Mouse (Mus musculus) right cerebral cortex, adult 18-20 months (tissue): ENCODE data around the gene Apoc1.
"Not testable (repeated sequence)": the region's sequence is repeated elsewhere in the genome, so short reads cannot be mapped to it uniquely, and the experiment has no call there.

Experiments
- DNase-seq: peaks from one replicate; pipeline ENCODE4 v3.0.0; 2022; ENCODE audit warnings: mixed read lengths

The Apoc1 gene

DNA sequence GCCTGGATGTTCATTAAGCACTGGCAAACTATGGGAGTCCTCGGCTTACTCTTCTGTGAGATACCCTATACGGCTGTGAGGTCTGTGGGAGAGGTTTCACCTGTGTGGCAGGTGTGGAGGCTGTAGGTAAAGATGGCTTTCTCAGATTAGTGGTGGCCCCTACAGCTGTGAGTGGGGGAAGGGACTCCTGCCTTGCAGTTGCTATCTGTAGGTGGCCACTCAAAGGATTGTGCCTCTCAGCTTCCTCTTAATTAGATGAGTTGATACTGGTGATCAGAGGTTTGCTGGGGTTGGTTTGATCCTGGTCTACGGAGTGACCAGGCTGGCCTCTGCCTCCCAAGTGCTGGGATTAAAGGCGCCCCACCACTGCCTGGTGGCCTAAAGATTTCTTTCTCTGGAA is 12.0 kb upstream of the Apoc1 start:
- no peak for DNase-seq

- no peak for DNase-seq
Measured at GRCm38 (mm10) chr7:19702859-19703555, 10.5 kb upstream of the Apoc1 start.

DNA sequence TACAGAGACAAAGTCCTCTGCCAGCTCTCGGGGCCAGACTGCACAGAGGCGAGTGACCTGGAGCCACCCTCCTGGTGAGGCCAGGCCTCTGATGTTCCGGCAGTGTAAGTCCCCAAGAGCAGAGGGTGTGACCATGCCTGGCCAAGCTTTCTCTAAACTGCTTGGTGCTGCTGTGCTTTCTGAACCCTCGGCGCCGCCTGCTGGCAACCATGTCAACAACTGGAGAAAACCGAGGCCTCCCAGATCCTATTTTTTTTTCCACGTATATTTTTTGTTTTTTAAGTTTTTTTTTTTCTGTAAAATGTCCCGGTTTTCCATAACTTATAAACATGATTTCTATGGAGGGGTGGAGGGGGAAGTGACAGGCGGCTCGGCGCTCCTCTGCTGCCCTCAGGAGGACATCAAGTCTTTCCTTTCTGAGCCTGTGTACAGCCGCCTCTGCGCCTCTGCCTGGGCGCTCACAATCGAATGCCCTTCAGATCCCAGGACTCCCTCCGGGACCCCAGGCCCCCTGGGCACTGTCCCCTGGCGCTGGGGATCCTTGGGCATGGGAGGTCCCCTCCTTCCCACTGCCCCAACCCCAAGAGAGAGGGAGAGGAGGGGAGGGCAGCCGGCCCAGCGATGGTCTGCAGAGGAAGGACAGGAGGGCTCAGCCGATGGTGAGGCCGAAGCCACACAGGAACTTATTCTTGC is 8.8 kb upstream of the Apoc1 start:
- DNase-seq, result peak; percentile 59

DNA sequence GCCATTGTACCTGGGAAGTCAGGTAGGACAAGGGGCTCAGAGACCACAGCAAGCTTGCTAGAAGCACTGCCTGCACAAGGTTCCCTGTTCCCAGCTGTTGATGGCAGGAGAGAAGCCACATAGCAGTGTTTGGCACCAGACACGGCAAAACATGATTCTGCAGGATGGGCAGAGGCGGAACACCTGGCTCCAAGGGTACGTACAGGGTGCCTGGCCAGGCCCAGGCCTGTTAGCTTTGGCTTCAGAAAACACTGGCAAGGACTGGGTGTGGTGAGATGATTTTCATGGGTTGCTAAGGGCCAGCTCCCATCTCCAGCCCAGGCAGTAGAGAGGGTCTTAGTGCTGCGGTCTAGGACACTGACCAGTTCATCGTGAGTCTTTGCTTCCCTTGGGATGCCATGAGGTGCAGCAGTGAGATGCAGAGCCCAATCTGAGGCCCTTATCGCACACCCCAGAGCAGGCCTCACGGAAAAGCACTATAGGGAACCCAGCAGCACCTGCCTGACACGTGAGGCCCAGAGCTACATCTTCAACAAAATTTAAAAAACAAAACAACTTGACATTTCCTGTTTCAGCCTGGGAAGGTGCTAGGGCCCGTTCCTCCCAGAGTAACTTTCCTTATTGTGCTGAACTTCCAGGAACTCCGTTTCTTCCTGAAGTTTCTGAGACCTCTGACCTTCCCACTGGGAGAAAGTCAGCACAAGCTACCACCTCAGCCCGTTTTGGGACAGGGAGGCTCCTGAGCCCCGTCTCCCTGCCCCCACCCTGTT is 8.0 kb upstream of the Apoc1 start:
- no peak for DNase-seq

DNA sequence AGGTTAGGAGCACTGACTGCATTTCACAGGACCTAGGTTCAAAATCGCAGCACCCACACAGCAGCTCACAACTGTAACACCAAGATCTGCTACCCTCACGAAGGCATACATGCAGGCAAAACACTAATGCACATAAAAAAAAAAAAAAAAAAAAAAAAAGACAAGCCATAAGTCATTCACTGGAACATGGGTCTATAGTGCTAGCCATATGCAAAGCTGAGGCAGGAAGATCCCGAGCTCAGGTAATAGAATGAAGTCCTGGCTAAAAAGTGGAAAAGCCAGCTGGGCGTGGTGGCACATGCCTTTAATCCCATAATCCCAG is 7.3 kb upstream of the Apoc1 start:
- DNase-seq, result no peak

GRCm38 (mm10) chr7:19698907-19699826 is 6.7 kb upstream of the Apoc1 start, which contains the start of gene Apoe:
TSS of gene Apoe (minus strand) at chr7:19699188.
- peak; percentile 76 for DNase-seq

DNA sequence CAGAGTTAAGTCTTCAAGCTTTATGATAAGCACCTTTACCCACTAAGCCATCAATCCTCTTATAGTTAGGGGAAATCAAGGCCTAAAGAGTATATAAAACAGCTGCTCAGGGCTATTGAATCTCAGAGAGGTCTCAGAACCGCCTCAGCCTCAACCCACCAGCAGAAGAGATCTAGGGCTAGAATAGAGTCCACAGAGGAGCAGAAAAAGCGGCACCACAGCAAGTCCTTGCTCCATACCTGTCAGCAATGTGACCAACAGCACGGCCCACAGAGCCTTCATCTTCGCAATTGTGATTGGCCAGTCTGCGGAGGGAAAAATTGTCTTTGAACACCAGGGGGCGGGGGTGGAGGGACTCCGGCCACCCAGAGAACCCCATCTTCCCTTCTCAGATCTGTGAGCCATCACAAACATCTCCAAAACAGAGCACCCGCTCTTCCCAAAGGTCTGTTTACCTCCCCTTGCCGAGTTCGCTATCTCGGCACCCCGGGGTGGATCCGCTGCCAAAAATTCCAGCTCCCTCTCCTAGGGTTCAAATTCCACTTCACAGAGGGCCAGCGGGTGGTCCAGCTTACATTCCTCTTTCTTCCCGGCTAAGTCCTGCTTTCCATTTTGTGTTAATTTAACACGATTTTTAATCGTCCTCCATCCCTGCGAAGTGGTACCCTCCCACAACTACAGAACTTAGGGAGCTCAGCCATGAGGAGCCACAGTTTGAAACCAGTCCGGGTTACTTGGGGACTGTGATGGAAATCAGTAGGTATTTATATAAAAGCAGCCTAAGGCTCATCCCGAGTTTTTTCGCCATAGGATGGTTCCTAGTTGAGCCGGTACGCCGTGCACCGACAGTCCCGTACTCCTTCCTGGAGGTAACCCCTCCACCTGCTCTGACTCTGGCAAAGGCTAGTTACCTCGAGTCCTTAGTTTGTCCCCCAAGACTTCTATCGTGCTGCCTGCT is 5.8 kb upstream of the Apoc1 start:
- DNase-seq, result no peak

DNA sequence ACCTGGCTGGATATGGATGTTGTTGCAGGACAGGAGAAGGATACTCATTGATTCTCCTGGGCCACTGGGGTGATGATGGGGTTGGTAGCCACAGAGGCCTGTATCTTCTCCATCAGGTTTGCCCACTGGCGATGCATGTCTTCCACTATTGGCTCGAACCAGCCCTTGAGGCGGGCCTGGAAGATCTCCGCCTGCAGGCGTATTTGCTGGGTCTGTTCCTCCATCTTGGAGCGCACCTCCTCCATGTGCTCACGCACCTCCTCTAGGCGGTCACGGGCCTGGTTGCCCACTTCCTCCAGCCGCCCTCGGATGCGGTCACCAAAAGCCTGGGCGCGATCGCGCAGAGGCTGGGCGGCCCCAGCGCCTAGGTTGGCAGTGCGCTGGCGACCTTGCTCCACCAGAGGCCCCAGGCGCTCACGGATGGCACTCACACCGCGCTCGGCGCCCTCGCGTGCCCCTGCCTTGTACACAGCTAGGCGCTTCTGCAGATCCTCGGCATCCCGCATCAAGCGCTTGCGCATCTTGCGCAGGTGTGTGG is 3.9 kb upstream of the Apoc1 start:
- DNase-seq, result no peak

- DNase-seq, result no peak
Measured at GRCm38 (mm10) chr7:19695881-19696280, 3.4 kb upstream of the Apoc1 start.

- DNase-seq, result no peak
Measured at GRCm38 (mm10) chr7:19695213-19695594, 2.7 kb upstream of the Apoc1 start.

DNA sequence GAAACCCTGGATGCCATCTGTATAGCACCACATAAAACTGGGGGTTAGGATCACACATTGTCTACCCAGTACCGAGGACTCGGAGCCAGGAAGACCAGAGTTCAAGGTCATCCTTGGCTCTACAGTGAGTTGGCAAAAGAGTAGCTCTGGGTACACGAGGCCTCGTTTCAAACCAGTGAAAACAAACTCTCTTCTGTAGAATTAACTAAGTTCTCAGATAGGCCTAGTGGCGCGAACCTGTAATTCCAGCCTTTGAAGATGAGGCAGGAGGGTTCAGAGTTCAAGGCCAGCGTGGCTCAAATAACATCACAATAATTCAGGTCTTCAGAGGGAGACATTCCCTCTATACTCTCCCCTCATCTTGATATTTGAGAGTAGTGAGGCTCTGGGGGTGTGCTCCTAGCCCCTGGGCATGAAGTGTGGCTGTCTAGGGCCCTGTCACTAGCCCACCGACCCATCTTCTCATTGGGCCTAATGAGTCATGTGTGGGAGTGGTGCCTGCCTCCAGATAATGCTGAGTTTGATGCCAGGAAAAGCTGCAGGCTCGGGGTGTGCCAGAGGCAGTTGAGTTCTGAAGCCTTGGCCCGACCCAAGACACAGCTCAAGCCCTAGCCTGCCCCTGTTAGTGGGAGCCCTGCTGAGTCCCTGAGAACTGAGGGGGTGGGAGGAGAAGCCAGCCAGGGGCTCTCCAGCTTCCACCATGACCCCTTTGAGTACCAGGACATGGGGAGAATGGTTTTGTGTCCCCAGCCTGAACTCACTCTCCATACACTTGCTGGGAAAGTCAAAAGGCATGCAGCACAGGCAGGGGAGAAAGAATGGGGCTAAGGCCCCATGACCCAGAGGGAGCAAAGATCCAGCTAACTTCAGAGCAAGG is 2.1 kb upstream of the Apoc1 start:
- DNase-seq, result no peak

DNA sequence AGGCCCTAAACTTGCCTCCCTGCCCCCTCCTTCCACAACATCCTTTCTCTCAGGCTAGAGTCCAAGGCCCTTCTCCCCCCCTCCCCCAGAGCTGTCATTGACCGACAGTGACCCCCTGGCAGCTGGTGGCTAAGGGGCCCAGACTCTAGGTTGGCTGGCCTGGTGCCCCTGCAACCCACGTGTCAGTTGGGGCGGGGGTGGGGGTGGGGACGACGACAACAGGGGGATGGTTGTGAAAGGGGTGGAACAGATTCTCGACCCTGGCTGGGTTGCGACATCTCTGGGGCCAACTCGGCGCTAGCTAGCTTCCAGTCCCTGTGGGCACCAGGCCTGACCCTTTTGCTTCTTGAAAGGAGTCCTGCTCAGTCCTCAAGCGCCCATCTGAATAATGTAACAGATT is 961 bp upstream of the Apoc1 start:
- peak; percentile 57 for DNase-seq

DNA sequence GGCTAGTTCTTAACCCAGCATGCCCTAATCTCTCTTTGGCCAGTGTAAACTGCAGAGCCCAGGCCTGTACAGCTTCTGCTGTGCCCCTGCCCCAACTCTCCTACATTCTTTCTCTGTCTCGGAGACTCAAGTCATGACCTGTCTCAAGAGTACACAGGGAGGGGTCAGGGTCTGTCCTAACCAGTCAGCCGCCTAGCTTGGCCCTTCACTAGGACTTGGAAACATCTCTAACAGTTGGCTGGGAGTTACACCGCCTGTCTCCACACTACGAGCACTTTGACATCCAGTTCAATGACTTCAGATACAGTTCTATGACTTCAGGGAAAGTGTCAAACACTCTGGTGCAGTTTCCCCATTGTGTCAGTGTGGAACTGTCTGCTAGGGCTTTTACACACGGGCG is 1.0 kb downstream of the Apoc1 start:
- no peak for DNase-seq

GRCm38 (mm10) chr7:19690845-19691244 is 1.6 kb downstream of the Apoc1 start:
- no peak for DNase-seq

GRCm38 (mm10) chr7:19688611-19689010 is 3.8 kb downstream of the Apoc1 start:
- no peak for DNase-seq

DNA sequence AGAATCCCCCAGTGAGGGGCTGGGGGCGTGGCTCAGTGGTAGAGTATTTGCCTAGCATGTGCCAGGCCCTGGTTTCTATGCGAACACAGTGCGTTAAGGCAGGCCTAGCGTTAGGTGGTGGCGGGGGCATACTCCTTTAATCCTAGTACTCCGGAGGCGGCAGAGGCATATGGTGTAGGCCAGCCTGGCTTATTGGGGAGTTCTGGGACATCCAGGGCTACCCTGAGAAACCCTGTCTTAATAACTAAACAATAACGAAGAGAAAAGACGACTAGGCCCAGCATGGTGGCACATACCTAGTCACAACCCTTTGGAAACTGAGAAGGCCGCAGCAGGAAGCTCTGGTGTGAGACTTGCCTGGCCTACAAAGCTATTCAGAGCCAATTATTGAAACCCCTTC is 4.4 kb downstream of the Apoc1 start:
- DNase-seq, result no peak

GRCm38 (mm10) chr7:19686927-19687583 is 5.4 kb downstream of the Apoc1 start:
- not testable (repeated sequence) for DNase-seq

GRCm38 (mm10) chr7:19686521-19686920 is 5.9 kb downstream of the Apoc1 start:
- no peak for DNase-seq

DNA sequence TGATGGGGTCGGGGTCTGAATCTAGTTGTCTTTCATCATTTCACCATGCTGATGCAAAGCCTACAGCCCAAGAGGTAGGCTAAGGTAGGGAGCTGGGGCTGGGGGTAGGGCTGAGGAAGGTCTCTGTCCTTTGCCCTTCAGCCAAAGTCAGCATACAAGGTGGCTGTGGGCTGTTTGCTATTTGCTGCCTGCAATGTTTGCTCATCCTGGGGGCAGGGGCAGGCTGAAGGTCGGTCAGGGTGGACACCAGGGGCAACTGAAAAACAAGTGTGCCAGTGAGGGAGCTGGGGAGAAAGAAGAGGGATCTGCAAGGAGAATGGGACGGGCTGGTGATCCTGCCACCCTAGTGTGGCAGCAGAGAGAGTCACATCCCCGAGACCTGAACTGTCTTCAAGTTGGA is 7.1 kb downstream of the Apoc1 start:
- DNase-seq, result no peak

DNA sequence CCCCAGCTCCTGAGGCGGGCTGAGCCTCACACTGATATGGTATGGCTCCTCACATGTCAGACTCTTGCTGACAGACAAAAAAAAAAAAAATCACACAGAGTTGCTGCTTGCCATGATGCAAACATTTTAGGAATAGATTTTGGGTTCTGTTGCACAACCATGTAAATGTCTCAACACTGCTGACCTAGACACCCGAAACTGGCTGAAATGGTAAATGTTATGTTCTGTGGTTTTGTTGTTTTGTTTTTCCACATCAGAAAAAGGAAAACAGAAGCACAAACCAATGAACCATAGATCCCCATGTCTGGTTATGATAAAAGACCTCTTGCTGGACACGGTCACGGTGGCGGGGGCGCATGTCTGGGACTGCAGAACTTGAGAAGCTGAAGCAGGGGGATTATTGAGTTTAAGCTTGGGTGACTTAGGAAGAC is 8.7 kb downstream of the Apoc1 start:
- no peak for DNase-seq
